Mouse (Mus musculus) lung, embryonic 16.5 days (tissue): ENCODE data around the gene Elovl6. TPM values are rescaled to one million over a fixed set of nuclear protein-coding genes. Genes with fewer than 3 reads are reported as not detected.

Experiments
- ATAC-seq: fragments of 200-750 bp; cut with Nextera tagmentation; 2 replicates; pipeline ENCODE4 v1.8.0; 2017; ENCODE audit warnings: low read depth, mild to moderate bottlenecking, moderate library complexity
- H3K27ac ChIP-seq: fragments of 300-500 bp; sonication (generic); 2 replicates; pipeline ENCODE4 v1.5.1; 2014; ENCODE audit warnings: mild to moderate bottlenecking, control low read depth, low read length
- H3K27me3 ChIP-seq: fragments of 300-500 bp; sonication (generic); 2 replicates; pipeline ENCODE4 v1.6.1; 2014; ENCODE audit warnings: low read depth, low read length, mixed read lengths; ENCODE audit not compliant: control insufficient read depth, insufficient read depth
- H3K36me3 ChIP-seq: fragments of 300-500 bp; sonication (generic); 2 replicates; pipeline ENCODE4 v1.6.1; 2014; ENCODE audit warnings: low read length; ENCODE audit not compliant: control insufficient read depth, insufficient read depth
- H3K4me1 ChIP-seq: fragments of 300-500 bp; sonication (generic); replicated peaks from 2 replicates; pipeline ENCODE4 v1.6.1; 2014; ENCODE audit warnings: low read length, mixed read lengths; ENCODE audit not compliant: control insufficient read depth, insufficient read depth
- H3K4me2 ChIP-seq: fragments of 300-500 bp; sonication (generic); 2 replicates; pipeline ENCODE4 v1.6.1; 2014; ENCODE audit warnings: low read depth, low read length, control low read depth
- H3K4me3 ChIP-seq: fragments of 300-500 bp; sonication (generic); 2 replicates; pipeline ENCODE4 v1.5.1; 2014; ENCODE audit warnings: mild to moderate bottlenecking, low read length, control low read depth
- H3K9ac ChIP-seq: fragments of 300-500 bp; sonication (generic); 2 replicates; pipeline ENCODE4 v1.6.1; 2014; ENCODE audit warnings: low read length, control low read depth
- H3K9me3 ChIP-seq: fragments of 300-500 bp; sonication (generic); 2 replicates; pipeline ENCODE4 v1.6.1; 2016; ENCODE audit warnings: low read length; ENCODE audit not compliant: control insufficient read depth
- WGBS: fragments of 180-500 bp; shearing (Covaris S2); extraction: QIAGEN DNeasy Blood & Tissue Kit; methylation state at CpG from one replicate; pipeline ENCODE4 v1.1.7; 2014; 5-methylcytosine and 5-hydroxymethylcytosine counted together
- polyA plus RNA-seq: library from polyadenylated mRNA; unstranded; fragments of >200 nt; fragmentation: Nextera tagmentation; extraction: Ambion mirVana; gene quantifications from 2 replicates; pipeline ENCODE4 v1.2.1, GENCODE M21; 2015

The Elovl6 gene
- polyA plus RNA-seq, 1 experiment from 2014 or later, result 12.3 TPM

GRCm38 (mm10) chr3:129535444-129535843, 3.3 kb downstream of the Elovl6 start:
- WGBS, result 24% methylated on average over 6 of the region's 6 CpGs
- H3K27ac ChIP-seq, result peak overlapping the region; percentile 89; the same call in 1 of the 2 replicates

GRCm38 (mm10) chr3:129536109-129536508, 4.0 kb downstream of the Elovl6 start:
- Histone ChIP-seq H3K27me3 (no peaks in the 10 kb centered on the region), H3K36me3 (no peaks in the 10 kb centered on the region)

More at GRCm38 (mm10) chr3:129535444-129535843, 3.3 kb downstream of the Elovl6 start:
- peaks cover 17% of the 10 kb centered on the region for H3K4me1 ChIP-seq
- no peak overlapping the region for H3K9ac ChIP-seq
- H3K27me3 ChIP-seq, result no peaks in the 10 kb centered on the region
- no peaks in the 10 kb centered on the region for H3K36me3 ChIP-seq
- H3K4me2 ChIP-seq, result peak overlapping the region; percentile 49
- no peaks in the 10 kb centered on the region for H3K9me3 ChIP-seq
- no peak overlapping the region for H3K4me3 ChIP-seq
- ATAC-seq, result no peak

GRCm38 (mm10) chr3:129537954-129538353, 5.8 kb downstream of the Elovl6 start:
- Histone ChIP-seq H3K27ac (no peak overlapping the region), H3K4me3 (no peak overlapping the region), H3K9ac (no peak overlapping the region), H3K4me1 (peaks cover 11% of the 10 kb centered on the region), H3K36me3 (peaks cover 3% of the 10 kb centered on the region; the same call in 1 of the 2 replicates), H3K27me3 (no peaks in the 10 kb centered on the region), H3K4me2 (no peak overlapping the region), H3K9me3 (no peaks in the 10 kb centered on the region)
- 82% methylated on average over 5 of the region's 5 CpGs for WGBS
- no peak for ATAC-seq

More at GRCm38 (mm10) chr3:129536109-129536508, 4.0 kb downstream of the Elovl6 start:
- under 1% methylated on average over 11 of the region's 11 CpGs for WGBS
- peak overlapping the region; percentile 48 for H3K4me3 ChIP-seq
- H3K4me1 ChIP-seq, result peaks cover 17% of the 10 kb centered on the region
- H3K9me3 ChIP-seq, result no peaks in the 10 kb centered on the region
- H3K27ac ChIP-seq, result peak overlapping the region; percentile 89
- peak overlapping the region; percentile 66 for H3K9ac ChIP-seq
- H3K4me2 ChIP-seq, result peak overlapping the region; percentile 49
- peak; percentile 94 for ATAC-seq

- no peak overlapping the region for H3K27ac ChIP-seq
- H3K36me3 ChIP-seq, result peaks cover 3% of the 10 kb centered on the region; the same call in 1 of the 2 replicates
- H3K9me3 ChIP-seq, result peaks cover 3% of the 10 kb centered on the region; the same call in 1 of the 2 replicates
- H3K9ac ChIP-seq, result no peak overlapping the region
- 93% methylated on average over 2 of the region's 2 CpGs for WGBS
- no peak overlapping the region for H3K4me2 ChIP-seq
- H3K4me1 ChIP-seq, result peaks cover 5% of the 10 kb centered on the region
- no peak for ATAC-seq
- no peak overlapping the region for H3K4me3 ChIP-seq
- H3K27me3 ChIP-seq, result no peaks in the 10 kb centered on the region
These were observed 8.7 kb downstream of the Elovl6 start for GRCm38 (mm10) chr3:129540882-129541281.

GRCm38 (mm10) chr3:129541456-129541855, 9.3 kb downstream of the Elovl6 start:
- no peak for ATAC-seq
- H3K4me2 ChIP-seq, result no peak overlapping the region
- 94% methylated on average over 11 of the region's 11 CpGs for WGBS

GRCm38 (mm10) chr3:129543376-129543775, 11.2 kb downstream of the Elovl6 start:
- Histone ChIP-seq H3K27ac (no peak overlapping the region), H3K27me3 (no peaks in the 10 kb centered on the region), H3K9me3 (peaks cover 3% of the 10 kb centered on the region; the same call in 1 of the 2 replicates), H3K4me3 (no peak overlapping the region), H3K4me2 (no peak overlapping the region), H3K4me1 (no peaks in the 10 kb centered on the region), H3K9ac (no peak overlapping the region), H3K36me3 (peaks cover 3% of the 10 kb centered on the region; the same call in 1 of the 2 replicates)
- whole genome bisulfite sequencing, result 88% methylated on average over 3 of the region's 3 CpGs
- ATAC-seq, result no peak

More at GRCm38 (mm10) chr3:129541456-129541855, 9.3 kb downstream of the Elovl6 start:
- H3K27ac ChIP-seq, result no peak overlapping the region
- peaks cover 5% of the 10 kb centered on the region for H3K4me1 ChIP-seq
- no peak overlapping the region for H3K4me3 ChIP-seq
- no peak overlapping the region for H3K9ac ChIP-seq
- H3K9me3 ChIP-seq, result peaks cover 3% of the 10 kb centered on the region; the same call in 1 of the 2 replicates
- no peaks in the 10 kb centered on the region for H3K27me3 ChIP-seq
- H3K36me3 ChIP-seq, result peaks cover 3% of the 10 kb centered on the region; the same call in 1 of the 2 replicates

GRCm38 (mm10) chr3:129544217-129544616, 12.1 kb downstream of the Elovl6 start:
- peaks cover 3% of the 10 kb centered on the region; the same call in 1 of the 2 replicates for H3K9me3 ChIP-seq
- no peaks in the 10 kb centered on the region for H3K27me3 ChIP-seq
- H3K4me3 ChIP-seq, result no peak overlapping the region
- ATAC-seq, result no peak
- peaks cover 3% of the 10 kb centered on the region; the same call in 1 of the 2 replicates for H3K36me3 ChIP-seq
- H3K9ac ChIP-seq, result no peak overlapping the region
- H3K4me2 ChIP-seq, result no peak overlapping the region
- H3K27ac ChIP-seq, result no peak overlapping the region
- 100% methylated on average over 1 of the region's 1 CpGs for WGBS
- H3K4me1 ChIP-seq, result no peaks in the 10 kb centered on the region

GRCm38 (mm10) chr3:129545228-129545627, 13.1 kb downstream of the Elovl6 start:
- peaks cover 3% of the 10 kb centered on the region; the same call in 1 of the 2 replicates for H3K9me3 ChIP-seq
- no peaks in the 10 kb centered on the region for H3K4me1 ChIP-seq
- H3K9ac ChIP-seq, result no peak overlapping the region
- no peak overlapping the region for H3K4me3 ChIP-seq
- no peak for ATAC-seq
- peaks cover 3% of the 10 kb centered on the region; the same call in 1 of the 2 replicates for H3K36me3 ChIP-seq
- H3K4me2 ChIP-seq, result no peak overlapping the region
- no peak overlapping the region for H3K27ac ChIP-seq
- no peaks in the 10 kb centered on the region for H3K27me3 ChIP-seq
- WGBS, result 63% methylated on average over 1 of the region's 1 CpGs

GRCm38 (mm10) chr3:129545801-129546200, 13.6 kb downstream of the Elovl6 start:
- Histone ChIP-seq H3K9ac (no peak overlapping the region), H3K27me3 (no peaks in the 10 kb centered on the region), H3K4me3 (no peak overlapping the region), H3K4me2 (no peak overlapping the region), H3K36me3 (peaks cover 3% of the 10 kb centered on the region; the same call in 1 of the 2 replicates), H3K27ac (no peak overlapping the region), H3K9me3 (peaks cover 3% of the 10 kb centered on the region; the same call in 1 of the 2 replicates), H3K4me1 (no peaks in the 10 kb centered on the region)
- WGBS, result 80% methylated on average over 6 of the region's 6 CpGs
- ATAC-seq, result no peak
